Comparison of ENCODE assay signal across 8 mouse cellular contexts in the genomic region with DNA sequence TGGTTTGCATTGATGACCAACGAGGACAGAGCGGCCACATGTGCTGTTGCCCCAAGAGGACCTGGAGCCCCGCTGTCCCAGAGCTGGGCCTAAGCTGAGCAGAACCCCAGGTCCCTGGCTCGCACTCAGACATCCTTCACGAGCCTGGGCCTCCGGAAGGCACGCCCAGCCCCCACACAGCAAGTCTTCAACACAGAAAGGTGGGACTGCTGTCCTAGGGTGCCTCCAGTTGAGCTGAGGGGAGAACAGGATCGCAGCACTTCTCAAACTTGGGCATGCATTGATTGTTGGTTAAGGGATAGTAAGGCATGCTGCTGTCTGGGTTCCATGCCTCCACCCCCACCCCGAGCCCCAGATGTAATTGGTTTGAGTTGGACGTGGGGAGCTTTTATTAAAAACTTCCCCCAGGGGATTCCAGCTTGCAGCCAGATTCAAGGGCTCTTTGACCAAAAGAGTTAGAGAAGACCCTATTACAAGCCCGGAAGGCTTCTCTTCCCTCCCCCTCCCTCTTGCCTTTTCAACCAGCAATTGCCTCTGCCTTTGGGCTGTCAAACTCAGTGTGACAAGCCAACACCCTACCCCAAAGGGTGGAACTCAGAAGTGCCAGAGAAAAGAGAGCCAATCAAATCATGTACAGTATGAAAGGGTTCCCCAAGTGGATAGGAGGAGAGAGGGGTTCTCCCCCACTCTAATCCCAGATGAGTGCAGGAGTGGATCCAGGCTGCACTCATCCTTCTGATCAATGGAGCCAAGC. TPM values are rescaled to one million over a fixed set of nuclear protein-coding genes. Genes with fewer than 3 reads are reported as not detected.
DNase-seq lines count a peak whose midpoint lies in the region; ATAC-seq and TF ChIP-seq lines count a peak whose summit lies in the region.

No protein-coding gene starts in this region.

- peak overlapping the region; percentile 51 for H3K4me3 ChIP-seq in heart, adult 2 months
- peak overlapping the region; percentile 53 for H3K4me3 ChIP-seq in forebrain, embryonic 16.5 days (replicated peaks; ENCODE audit: low read length)
- peak overlapping the region; percentile 49 for H3K4me3 ChIP-seq in limb, embryonic 11.5 days (ENCODE audit: low read depth, low read length)
- peak overlapping the region; percentile 41 for H3K4me3 ChIP-seq in neural tube, embryonic 14.5 days (ENCODE audit: low read depth, low read length)

- H3K9ac ChIP-seq in heart, adult 2 months (ENCODE audit: low read depth, low read length), result peak overlapping the region; percentile 80
- H3K9ac ChIP-seq in forebrain, embryonic 16.5 days (replicated peaks; ENCODE audit: low read depth, low read length), result peak overlapping the region; percentile 66
- H3K9ac ChIP-seq in limb, embryonic 11.5 days (ENCODE audit: low read length), result peak overlapping the region; percentile 64
- peak overlapping the region; percentile 48 for H3K9ac ChIP-seq in neural tube, embryonic 14.5 days (replicated peaks; ENCODE audit: low read depth, low read length)

- intact Hi-C loops in heart, adult 2 months (cut with DNase I), result loop anchor here (1.0 to 2.0 kb wide), 7 partner anchors 12 to 190 kb away; no protein-coding TSS in a partner anchor
- intact Hi-C loops in heart, postnatal 14 days (cut with DNase I), result loop anchor here (1.0 to 5.0 kb wide), 5 partner anchors 48 to 190 kb away; no protein-coding TSS in a partner anchor

- H3K79me2 ChIP-seq in heart, adult 2 months (replicated peaks; ENCODE audit: control insufficient read depth, insufficient read depth, low read length), result no peaks in the 10 kb centered on the region

- no peaks in the 10 kb centered on the region for H3K9me3 ChIP-seq in forebrain, embryonic 16.5 days (ENCODE audit: control insufficient read depth, low read length)
- H3K9me3 ChIP-seq in limb, embryonic 11.5 days (ENCODE audit: control insufficient read depth, low read length), result no peaks in the 10 kb centered on the region
- no peaks in the 10 kb centered on the region for H3K9me3 ChIP-seq in neural tube, embryonic 14.5 days (ENCODE audit: control insufficient read depth, low read length)

- H3K4me2 ChIP-seq in forebrain, embryonic 16.5 days (ENCODE audit: low read length), result peak overlapping the region; percentile 78
- peak overlapping the region; percentile 69 for H3K4me2 ChIP-seq in limb, embryonic 11.5 days (ENCODE audit: low read depth, severe bottlenecking)
- peak overlapping the region; percentile 79 for H3K4me2 ChIP-seq in neural tube, embryonic 14.5 days (ENCODE audit: low read depth, low read length)

- H3K27me3 ChIP-seq in heart, adult 2 months (ENCODE audit: control insufficient read depth, insufficient read depth, low read length), result no peaks in the 10 kb centered on the region
- no peaks in the 10 kb centered on the region for H3K27me3 ChIP-seq in forebrain, embryonic 16.5 days (replicated peaks; ENCODE audit: control insufficient read depth, insufficient read depth, low read length)
- no peaks in the 10 kb centered on the region for H3K27me3 ChIP-seq in limb, embryonic 11.5 days (ENCODE audit: control insufficient read depth, insufficient read depth, low read length)
- no peaks in the 10 kb centered on the region for H3K27me3 ChIP-seq in neural tube, embryonic 14.5 days (ENCODE audit: control insufficient read depth, insufficient read depth, low read length)

- TF ChIP-seq POLR2A in heart, adult 2 months (IDR thresholded peaks at IDR 0.05; ENCODE audit: insufficient read depth, low read depth, low read length), result 0 out of 2 replicates have a peak, but pooled peaks have one; percentile 1

- DNase-seq in heart, adult 2 months, result no peak
- DNase-seq in heart, postnatal 14 days, result no peak
- peak; percentile 28 for DNase-seq in thymus, postnatal 14 days
- no peak for DNase-seq in thymus, postnatal 4 days
- DNase-seq in limb, embryonic 11.5 days (ENCODE audit: low spot score), result no peak
- DNase-seq in ovary, postnatal 14 days (ENCODE audit: low spot score), result no peak

- peak; percentile 69 for ATAC-seq in forebrain, embryonic 16.5 days
- peak; percentile 54 for ATAC-seq in limb, embryonic 11.5 days (ENCODE audit: insufficient number of reproducible peaks, low FRiP score, low TSS enrichment, low read depth)
- ATAC-seq in neural tube, embryonic 14.5 days (ENCODE audit: low read depth), result peak; percentile 77

- TF ChIP-seq CTCF in heart, adult 2 months (IDR thresholded peaks at IDR 0.05), result no peak

- H3K27ac ChIP-seq in heart, adult 2 months, result peak overlapping the region; percentile 76
- H3K27ac ChIP-seq in forebrain, embryonic 16.5 days (ENCODE audit: low read length), result peak overlapping the region; percentile 70
- H3K27ac ChIP-seq in limb, embryonic 11.5 days (replicated peaks; ENCODE audit: low read depth, low read length), result peak overlapping the region; percentile 58; the same call in 1 of the 2 replicates
- peak overlapping the region; percentile 71 for H3K27ac ChIP-seq in neural tube, embryonic 14.5 days (ENCODE audit: low read depth, low read length)

- H3K36me3 ChIP-seq in heart, adult 2 months (ENCODE audit: control insufficient read depth, insufficient read depth, low read length), result no peaks in the 10 kb centered on the region
- H3K36me3 ChIP-seq in forebrain, embryonic 16.5 days (ENCODE audit: control insufficient read depth, insufficient read depth), result no peaks in the 10 kb centered on the region
- no peaks in the 10 kb centered on the region for H3K36me3 ChIP-seq in limb, embryonic 11.5 days (ENCODE audit: control insufficient read depth, insufficient read depth, low read length)
- no peaks in the 10 kb centered on the region for H3K36me3 ChIP-seq in neural tube, embryonic 14.5 days (ENCODE audit: control insufficient read depth, insufficient read depth, low read length)

- H3K4me1 ChIP-seq in heart, adult 2 months (ENCODE audit: control insufficient read depth, insufficient read depth, low read length), result peaks cover 16% of the 10 kb centered on the region
- peaks cover 17% of the 10 kb centered on the region for H3K4me1 ChIP-seq in forebrain, embryonic 16.5 days (replicated peaks; ENCODE audit: control insufficient read depth, insufficient read depth, low read length)
- H3K4me1 ChIP-seq in limb, embryonic 11.5 days (ENCODE audit: control insufficient read depth, insufficient read depth, low read length), result peaks cover 18% of the 10 kb centered on the region
- peaks cover 11% of the 10 kb centered on the region; the same call in 1 of the 2 replicates for H3K4me1 ChIP-seq in neural tube, embryonic 14.5 days (ENCODE audit: control insufficient read depth, insufficient read depth, low read length)

- TF ChIP-seq EP300 in heart, adult 2 months (IDR thresholded peaks at IDR 0.05; ENCODE audit: insufficient read depth, low read depth, low read length), result no peak

- WGBS in heart, adult 2 months, result 8% methylated on average over 11 of the region's 11 CpGs
- 2% methylated on average over 11 of the region's 11 CpGs for WGBS in forebrain, embryonic 16.5 days
- 2% methylated on average over 11 of the region's 11 CpGs for WGBS in limb, embryonic 11.5 days
- WGBS in neural tube, embryonic 14.5 days, result 3% methylated on average over 11 of the region's 11 CpGs

RNA-seq across cellular contexts. Expression of a gene that starts 1.0 kb away (rescaled TPM):
- 10 to 100 TPM; 43.5 to 49.7 TPM for total RNA-seq in heart, adult 2 months (2021)
- polyA plus RNA-seq in heart, adult 2 months (2012; rRNA removed), result 54.4 and 54.6 TPM in 2 replicates
- 10 to 100 TPM; 60.2 to 66.2 TPM for total RNA-seq in heart, postnatal 14 days (2021)
- polyA plus RNA-seq in forebrain, embryonic 16.5 days (2015; fragmentation: Nextera tagmentation; extraction: Ambion mirVana), result 93.7 and 97.7 TPM in 2 replicates
- polyA plus RNA-seq in limb, embryonic 11.5 days (2014; fragmentation: Nextera tagmentation; extraction: Ambion mirVana), result 60.0 and 62.2 TPM in 2 replicates
- 97.4 and 112 TPM in 2 replicates for polyA plus RNA-seq in neural tube, embryonic 14.5 days (2014; fragmentation: Nextera tagmentation; extraction: Ambion mirVana)

RNA-seq across cellular contexts. Expression of a gene that starts 12.0 kb away (rescaled TPM):
- total RNA-seq in heart, adult 2 months (2021), result not detected
- polyA plus RNA-seq in heart, adult 2 months (2012; rRNA removed), result 1.2 TPM in 1 of 2 replicates, not detected in the other
- total RNA-seq in heart, postnatal 14 days (2021), result under 1 TPM in 1 of 2 experiments, not detected in 1; 0.76 TPM
- 0.58 and 0.60 TPM in 2 replicates for polyA plus RNA-seq in forebrain, embryonic 16.5 days (2015; fragmentation: Nextera tagmentation; extraction: Ambion mirVana)
- not detected in 2 replicates for polyA plus RNA-seq in limb, embryonic 11.5 days (2014; fragmentation: Nextera tagmentation; extraction: Ambion mirVana)
- polyA plus RNA-seq in neural tube, embryonic 14.5 days (2014; fragmentation: Nextera tagmentation; extraction: Ambion mirVana), result 2.2 and 3.3 TPM in 2 replicates
